Mouse (Mus musculus) liver, postnatal 0 days (tissue): ENCODE measurements around the gene Mbl2. TPM values are rescaled to one million over a fixed set of nuclear protein-coding genes. Genes with fewer than 3 reads are reported as not detected.
"Not testable (repeated sequence)": the region's sequence is repeated elsewhere in the genome, so short reads cannot be mapped to it uniquely, and the experiment has no call there.

Experiments
- ATAC-seq: fragments of 200-750 bp; cut with Nextera tagmentation; 2 replicates; pipeline ENCODE4 v1.8.0; 2017; ENCODE audit warnings: mild to moderate bottlenecking, moderate library complexity
- DNase-seq: peaks from one replicate; pipeline ENCODE4 v3.0.0-alpha.2; 2016
- H3K27ac ChIP-seq: fragments of 300-500 bp; sonication (generic); 2 replicates; pipeline ENCODE4 v1.5.1; 2014; ENCODE audit warnings: antibody characterized with exemption, moderate library complexity, mild to moderate bottlenecking, low read depth
- H3K27me3 ChIP-seq: fragments of 300-500 bp; sonication (generic); 2 replicates; pipeline ENCODE4 v1.6.1; 2014; ENCODE audit warnings: low read length, control low read depth, mixed read lengths; ENCODE audit not compliant: insufficient read depth
- H3K36me3 ChIP-seq: fragments of 300-500 bp; sonication (generic); replicated peaks from 2 replicates; pipeline ENCODE4 v1.6.1; 2014; ENCODE audit warnings: mild to moderate bottlenecking, control low read depth, low read length, moderate library complexity, mixed read lengths; ENCODE audit not compliant: insufficient read depth
- H3K4me1 ChIP-seq: fragments of 300-500 bp; sonication (generic); 2 replicates; pipeline ENCODE4 v1.6.1; 2014; ENCODE audit warnings: antibody characterized with exemption, mild to moderate bottlenecking, control low read depth; ENCODE audit not compliant: insufficient read depth
- H3K4me2 ChIP-seq: fragments of 300-500 bp; sonication (generic); 2 replicates; pipeline ENCODE4 v1.6.1; 2014; ENCODE audit warnings: low read depth, mild to moderate bottlenecking, low read length, moderate library complexity, mixed read lengths
- H3K4me3 ChIP-seq: fragments of 300-500 bp; sonication (generic); 2 replicates; pipeline ENCODE4 v1.5.1; 2014; ENCODE audit warnings: low read depth, low read length
- H3K9ac ChIP-seq: fragments of 300-500 bp; sonication (generic); replicated peaks from 2 replicates; pipeline ENCODE4 v1.6.1; 2014; ENCODE audit warnings: mild to moderate bottlenecking, moderate library complexity
- H3K9me3 ChIP-seq: fragments of 300-500 bp; sonication (generic); 2 replicates; pipeline ENCODE4 v1.6.1; 2016; ENCODE audit warnings: mild to moderate bottlenecking, control low read depth, low read length, mixed read lengths
- CTCF ChIP-seq: sonication (generic); IDR thresholded peaks from 2 replicates; pipeline ENCODE4 v1.5.1; 2016; ENCODE audit warnings: antibody characterized with exemption, low read depth
- EP300 ChIP-seq: IDR thresholded peaks from 2 replicates; pipeline ENCODE4 v1.6.1; 2016; ENCODE audit warnings: antibody characterized with exemption, low read depth, mild to moderate bottlenecking
- WGBS: fragments of 180-500 bp; shearing (Covaris S2); extraction: QIAGEN DNeasy Blood & Tissue Kit; methylation state at CpG from one replicate; pipeline ENCODE4 v1.1.7; 2014; ENCODE audit not compliant: insufficient replicate concordance; 5-methylcytosine and 5-hydroxymethylcytosine counted together
- polyA plus RNA-seq: library from polyadenylated mRNA; unstranded; fragments of >200 nt; fragmentation: Nextera tagmentation; extraction: Ambion mirVana; gene quantifications from 2 replicates; pipeline ENCODE4 v1.2.1, GENCODE M21; 2015

The Mbl2 gene
- polyA plus RNA-seq, 1 experiment from 2014 or later, result 212 TPM

GRCm38 (mm10) chr19:30205874-30206273, 26.9 kb upstream of the Mbl2 start:
- Histone ChIP-seq H3K9ac (no peak overlapping the region), H3K27ac (no peak overlapping the region), H3K4me3 (no peak overlapping the region), H3K27me3 (no peaks in the 10 kb centered on the region), H3K9me3 (no peaks in the 10 kb centered on the region), H3K4me2 (no peak overlapping the region), H3K36me3 (no peaks in the 10 kb centered on the region), H3K4me1 (0 out of 2 replicates have a peak, but pooled peaks cover 2% of the 10 kb centered on the region)
- no peak for ATAC-seq
- whole genome bisulfite sequencing, result 68% methylated on average over 4 of the region's 4 CpGs
- no peak for DNase-seq
- TF ChIP-seq CTCF (no peak), EP300 (no peak)

- DNase-seq, result no peak
- no peak for TF ChIP-seq EP300
- ATAC-seq, result no peak
- H3K4me1 ChIP-seq, result no peaks in the 10 kb centered on the region
- H3K4me3 ChIP-seq, result no peak overlapping the region
- no peaks in the 10 kb centered on the region for H3K36me3 ChIP-seq
- no peaks in the 10 kb centered on the region for H3K27me3 ChIP-seq
- H3K9me3 ChIP-seq, result no peaks in the 10 kb centered on the region
- no peak overlapping the region for H3K9ac ChIP-seq
- H3K4me2 ChIP-seq, result no peak overlapping the region
- WGBS, result 71% methylated on average over 1 of the region's 1 CpGs
- H3K27ac ChIP-seq, result no peak overlapping the region
Observed at GRCm38 (mm10) chr19:30206981-30207380, 25.8 kb upstream of the Mbl2 start.

DNA sequence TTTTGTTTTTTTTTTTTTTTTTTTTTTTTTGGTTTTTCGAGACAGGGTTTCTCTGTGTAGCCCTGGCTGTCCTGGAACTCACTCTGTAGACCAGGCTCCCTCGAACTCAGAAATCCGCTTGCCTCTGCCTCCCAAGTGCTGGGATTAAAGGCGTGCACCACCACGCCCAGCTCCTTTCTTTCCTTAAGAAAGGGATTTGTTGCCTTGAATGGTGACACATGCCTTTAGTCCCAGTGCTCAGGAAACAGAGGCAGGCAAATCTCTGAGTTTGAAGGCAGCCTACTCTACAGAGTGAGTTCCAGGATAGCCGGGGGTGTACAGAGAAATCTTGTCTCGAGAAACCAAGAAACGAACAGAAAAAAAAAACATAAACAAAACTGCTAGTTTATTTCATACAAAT, 23.7 kb upstream of the Mbl2 start:
- H3K9ac ChIP-seq, result not testable (repeated sequence)

GRCm38 (mm10) chr19:30214026-30214425, 18.7 kb upstream of the Mbl2 start:
- ATAC-seq (no peak), DNase-seq (no peak)
- Histone ChIP-seq H3K4me2 (no peak overlapping the region), H3K9ac (no peak overlapping the region), H3K36me3 (no peaks in the 10 kb centered on the region), H3K9me3 (no peaks in the 10 kb centered on the region), H3K4me3 (no peak overlapping the region), H3K27ac (no peak overlapping the region), H3K4me1 (no peaks in the 10 kb centered on the region), H3K27me3 (no peaks in the 10 kb centered on the region)
- TF ChIP-seq CTCF, result no peak
- TF ChIP-seq EP300, result no peak
- 38% methylated on average over 2 of the region's 2 CpGs for whole genome bisulfite sequencing

More for the DNA sequence above, 23.7 kb upstream of the Mbl2 start:
- H3K4me3 ChIP-seq, DNase-seq, H3K27me3 ChIP-seq, H3K9me3 ChIP-seq, ATAC-seq, H3K4me2 ChIP-seq, H3K36me3 ChIP-seq, H3K27ac ChIP-seq, H3K4me1 ChIP-seq: not testable (repeated sequence)
- 76% methylated on average over 8 of the region's 8 CpGs for WGBS

- 59% methylated on average over 2 of the region's 2 CpGs for WGBS
- H3K9me3 ChIP-seq, H3K36me3 ChIP-seq, H3K27me3 ChIP-seq, H3K4me3 ChIP-seq, H3K4me1 ChIP-seq, H3K27ac ChIP-seq, ATAC-seq, H3K4me2 ChIP-seq, H3K9ac ChIP-seq, DNase-seq: not testable (repeated sequence)
Observed at GRCm38 (mm10) chr19:30215736-30216135, 17.0 kb upstream of the Mbl2 start.

DNA sequence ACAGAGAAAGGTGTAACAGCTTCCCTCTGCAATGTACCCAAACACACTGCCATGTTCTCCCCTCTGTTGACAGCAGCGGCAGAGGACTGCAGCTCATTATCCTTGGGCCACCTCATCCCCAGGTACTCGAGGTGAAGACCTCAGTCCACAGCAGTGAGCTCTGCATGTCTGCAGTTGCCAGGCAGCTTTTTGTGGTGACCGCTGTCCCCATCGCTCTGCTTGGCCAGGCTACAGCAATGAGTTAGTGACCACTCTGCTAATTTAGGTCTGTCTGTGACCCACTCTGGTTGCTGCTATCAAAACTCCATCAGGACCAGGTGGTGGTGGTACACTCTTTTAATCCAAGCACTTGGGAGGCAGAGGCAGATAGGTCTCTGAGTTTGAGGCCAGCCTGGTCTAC, 16.6 kb upstream of the Mbl2 start:
- Histone ChIP-seq H3K27me3 (no peaks in the 10 kb centered on the region), H3K9me3 (no peaks in the 10 kb centered on the region), H3K36me3 (no peaks in the 10 kb centered on the region), H3K4me3 (no peak overlapping the region), H3K27ac (no peak overlapping the region), H3K4me1 (no peaks in the 10 kb centered on the region), H3K9ac (no peak overlapping the region), H3K4me2 (no peak overlapping the region)
- TF ChIP-seq CTCF (no peak), EP300 (no peak)
- ATAC-seq (no peak), DNase-seq (no peak)
- 76% methylated on average over 4 of the region's 4 CpGs for WGBS

DNA sequence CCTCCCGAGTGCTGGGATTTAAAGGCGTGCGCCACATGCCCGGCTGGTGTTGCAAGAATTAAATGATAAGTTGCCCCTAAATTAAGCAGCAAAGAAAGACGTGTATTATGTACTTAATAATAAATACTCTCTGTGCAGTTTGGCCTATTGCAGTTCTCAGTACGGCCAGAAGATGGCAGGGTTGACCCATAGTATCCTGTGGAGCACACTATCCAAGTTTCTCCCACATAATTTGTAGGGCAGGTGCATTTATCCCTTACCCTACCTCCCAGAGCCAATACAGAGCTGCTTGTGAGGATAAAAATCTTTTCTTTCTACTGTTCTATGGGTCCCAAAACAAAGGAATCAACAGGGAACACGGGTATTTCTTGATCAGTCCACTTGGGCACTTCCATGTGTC, 15.4 kb upstream of the Mbl2 start:
- no peaks in the 10 kb centered on the region for H3K36me3 ChIP-seq
- H3K27ac ChIP-seq, result no peak overlapping the region
- no peaks in the 10 kb centered on the region for H3K4me1 ChIP-seq
- no peak overlapping the region for H3K9ac ChIP-seq
- H3K9me3 ChIP-seq, result no peaks in the 10 kb centered on the region
- H3K4me2 ChIP-seq, result no peak overlapping the region
- WGBS, result 19% methylated on average over 7 of the region's 7 CpGs
- ATAC-seq (no peak), DNase-seq (peak; percentile 73)
- no peaks in the 10 kb centered on the region for H3K27me3 ChIP-seq
- TF ChIP-seq CTCF (peak; percentile 83), EP300 (no peak)
- H3K4me3 ChIP-seq, result no peak overlapping the region

DNA sequence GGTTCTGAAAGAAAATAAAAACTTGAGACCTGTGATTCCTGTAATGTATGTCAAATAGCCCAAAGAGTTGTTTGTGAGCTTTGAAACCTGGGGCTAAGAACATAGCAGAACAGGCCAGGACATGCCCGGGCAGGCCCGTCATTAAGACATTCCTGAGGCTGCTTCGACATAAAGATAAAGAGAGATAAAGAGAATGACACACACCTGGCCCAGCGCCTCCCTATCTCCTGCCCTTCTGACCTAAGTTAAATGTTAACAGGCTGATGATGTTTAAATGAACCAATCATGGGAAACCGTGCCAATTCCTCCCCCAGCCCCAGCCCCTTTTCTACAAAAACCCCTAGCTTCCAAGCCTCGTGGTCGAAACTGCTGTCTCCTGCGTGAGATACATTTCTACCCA, 10.1 kb upstream of the Mbl2 start:
- H3K27ac ChIP-seq, H3K36me3 ChIP-seq, H3K27me3 ChIP-seq, H3K9ac ChIP-seq, H3K4me3 ChIP-seq, H3K9me3 ChIP-seq, H3K4me2 ChIP-seq, ATAC-seq, H3K4me1 ChIP-seq, DNase-seq: not testable (repeated sequence)
- WGBS, result 60% methylated on average over 8 of the region's 8 CpGs
